Mouse (Mus musculus): ENCODE measurements around the gene Ncf4. TPM values are rescaled to one million over a fixed set of nuclear protein-coding genes. Genes with fewer than 3 reads are reported as not detected.

Gene Ncf4
- polyA plus RNA-seq, 1 experiment = 1.9 TPM

GRCm38 (mm10) chr15:78303665-78304233, 59.1 kb downstream of the Ncf4 start:
- H3K4me3 ChIP-seq (ENCODE audit: insufficient read depth, low read length) = no peak overlapping the region
- no peak for TF ChIP-seq POLR2A (IDR thresholded peaks at IDR 0.05; ENCODE audit: extremely low read depth, insufficient read depth, low read length)
- no peak for TF ChIP-seq CTCF (IDR thresholded peaks at IDR 0.05; ENCODE audit: extremely low read depth, insufficient read depth, low read length)
- H3K27ac ChIP-seq (ENCODE audit: insufficient read depth, low read length) = no peak overlapping the region
- no peaks in the 10 kb centered on the region for H3K4me1 ChIP-seq (ENCODE audit: control insufficient read depth, insufficient read depth, low read length)

GRCm38 (mm10) chr15:78305341-78305933, 60.8 kb downstream of the Ncf4 start, which contains the start of gene Csf2rb2:
Gene Csf2rb2, minus strand, starts transcription at chr15:78305721.
- TF ChIP-seq POLR2A (IDR thresholded peaks at IDR 0.05; ENCODE audit: extremely low read depth, insufficient read depth, low read length) (no peak), CTCF (IDR thresholded peaks at IDR 0.05; ENCODE audit: extremely low read depth, insufficient read depth, low read length) (no peak)
- H3K4me1 ChIP-seq (ENCODE audit: control insufficient read depth, insufficient read depth, low read length) = no peaks in the 10 kb centered on the region
- no peak within 1 kb of the TSS for H3K4me3 ChIP-seq (ENCODE audit: insufficient read depth, low read length)
- no peak within 1 kb of the TSS for H3K27ac ChIP-seq (ENCODE audit: insufficient read depth, low read length)

DNA sequence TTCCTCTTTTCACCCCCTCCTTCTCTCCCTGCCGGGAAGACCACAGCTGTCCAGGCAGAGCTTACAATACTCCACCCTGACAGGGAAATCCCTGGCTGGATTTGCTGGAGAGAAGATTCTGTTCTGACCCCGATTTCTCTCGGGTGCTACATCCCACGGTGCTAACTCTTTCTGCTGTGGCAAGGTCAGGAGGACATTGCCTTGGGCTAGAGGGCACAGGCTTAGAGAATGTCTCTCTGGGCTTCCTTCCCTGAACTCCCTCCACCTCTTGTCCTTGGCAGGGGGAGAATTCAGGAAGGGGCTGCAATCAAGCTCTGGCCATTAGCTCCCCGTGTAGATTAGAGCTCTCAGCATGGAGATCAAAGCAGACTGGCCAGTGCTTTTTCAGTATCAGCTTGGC, 65.3 kb downstream of the Ncf4 start:
- TF ChIP-seq CTCF (IDR thresholded peaks at IDR 0.05; ENCODE audit: extremely low read depth, insufficient read depth, low read length) = no peak
- no peak for TF ChIP-seq POLR2A (IDR thresholded peaks at IDR 0.05; ENCODE audit: extremely low read depth, insufficient read depth, low read length)
- Histone ChIP-seq H3K4me3 (ENCODE audit: insufficient read depth, low read length) (no peak overlapping the region), H3K27ac (ENCODE audit: insufficient read depth, low read length) (no peak overlapping the region)

DNA sequence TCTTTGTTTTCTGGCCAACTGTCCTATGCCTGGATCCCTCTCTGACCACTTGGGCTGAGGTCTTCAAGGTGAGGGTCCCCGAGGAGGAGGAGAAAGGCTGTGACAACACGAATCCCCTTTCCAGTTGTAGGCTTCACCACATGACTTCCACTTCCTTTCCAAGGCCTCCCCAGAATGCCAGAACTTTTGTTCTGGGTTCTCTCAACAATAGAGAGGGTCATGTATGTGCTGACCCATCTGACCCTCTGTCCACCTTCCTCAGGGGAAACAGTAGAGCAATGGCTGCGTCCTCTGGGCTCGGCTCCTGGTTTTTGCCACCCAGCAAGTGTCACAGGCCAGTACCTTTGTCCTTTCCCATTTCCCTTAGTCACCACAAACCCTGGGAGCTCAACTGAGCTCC, 66.4 kb downstream of the Ncf4 start:
- no peaks in the 10 kb centered on the region for H3K4me1 ChIP-seq (ENCODE audit: control insufficient read depth, insufficient read depth, low read length)
- no peak overlapping the region for H3K27ac ChIP-seq (ENCODE audit: insufficient read depth, low read length)
- TF ChIP-seq POLR2A (IDR thresholded peaks at IDR 0.05; ENCODE audit: extremely low read depth, insufficient read depth, low read length) = no peak

More for the DNA sequence above, 65.3 kb downstream of the Ncf4 start:
- no peaks in the 10 kb centered on the region for H3K4me1 ChIP-seq (ENCODE audit: control insufficient read depth, insufficient read depth, low read length)

More for the DNA sequence above, 66.4 kb downstream of the Ncf4 start:
- no peak overlapping the region for H3K4me3 ChIP-seq (ENCODE audit: insufficient read depth, low read length)

Other genes with a start within 250 kb of the Ncf4 start
- 28.2 and 28.4 TPM in 2 replicates for gene Cacng2, start 124.8 kb upstream of the Ncf4 start, polyA plus RNA-seq (2012; rRNA removed)
- gene Ift27, start 70.7 kb upstream of the Ncf4 start, polyA plus RNA-seq (2012; rRNA removed) = 43.9 and 44.4 TPM in 2 replicates
- gene Pvalb, start 38.4 kb upstream of the Ncf4 start, polyA plus RNA-seq (2012; rRNA removed) = 121 and 122 TPM in 2 replicates
- 0.50 and 0.72 TPM in 2 replicates for gene Csf2rb2, start 60.9 kb downstream of the Ncf4 start, polyA plus RNA-seq (2012; rRNA removed)
- gene Csf2rb, start 81.0 kb downstream of the Ncf4 start, polyA plus RNA-seq (2012; rRNA removed) = 1.2 and 1.8 TPM in 2 replicates
- gene Tex33, start 151.1 kb downstream of the Ncf4 start, polyA plus RNA-seq (2012; rRNA removed) = not detected in 2 replicates
- gene Tst, start 161.1 kb downstream of the Ncf4 start, polyA plus RNA-seq (2012; rRNA removed) = 65.7 and 67.6 TPM in 2 replicates
- gene Mpst, start 161.6 kb downstream of the Ncf4 start, polyA plus RNA-seq (2012; rRNA removed) = 66.7 and 72.9 TPM in 2 replicates
- gene Kctd17, start 183.8 kb downstream of the Ncf4 start, polyA plus RNA-seq (2012; rRNA removed) = 489 and 526 TPM in 2 replicates
- gene Tmprss6, start 223.8 kb downstream of the Ncf4 start, polyA plus RNA-seq (2012; rRNA removed) = 0.04 and 0.11 TPM in 2 replicates

Data from cortical plate, adult 2 months (tissue).